Mouse (Mus musculus): ENCODE data around the gene Nt5m.
"Not testable (repeated sequence)": the region's sequence is repeated elsewhere in the genome, so short reads cannot be mapped to it uniquely, and the experiment has no call there.

The Nt5m gene

DNA sequence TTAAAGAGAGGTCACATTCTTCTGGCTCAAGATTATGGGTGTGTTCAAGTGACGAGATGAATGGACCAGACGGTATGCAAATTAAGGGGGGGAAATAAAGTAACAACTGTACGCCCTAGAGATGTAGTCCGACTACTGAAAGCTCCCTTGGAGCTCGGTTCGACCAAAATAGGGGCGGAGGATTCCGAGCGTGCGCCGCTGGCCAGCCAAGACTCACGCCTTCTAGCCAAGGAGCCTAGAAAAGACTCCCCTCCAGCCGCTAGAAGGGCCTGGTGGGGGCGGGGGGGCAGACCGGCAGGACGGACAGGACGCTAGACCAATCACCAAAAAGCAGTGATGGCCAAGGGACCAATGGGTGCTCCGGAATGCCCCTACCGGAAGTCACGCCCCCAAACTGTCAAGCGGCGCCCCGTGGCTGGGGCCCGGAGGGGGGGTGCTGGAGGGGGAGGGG lies at the start of gene Nt5m:
Gene Nt5m (plus strand): TSS at position 440 of the 451 bp plus-strand sequence.
- DNase-seq (ENCODE audit: low read depth, low spot score) = peak; percentile 88

DNA sequence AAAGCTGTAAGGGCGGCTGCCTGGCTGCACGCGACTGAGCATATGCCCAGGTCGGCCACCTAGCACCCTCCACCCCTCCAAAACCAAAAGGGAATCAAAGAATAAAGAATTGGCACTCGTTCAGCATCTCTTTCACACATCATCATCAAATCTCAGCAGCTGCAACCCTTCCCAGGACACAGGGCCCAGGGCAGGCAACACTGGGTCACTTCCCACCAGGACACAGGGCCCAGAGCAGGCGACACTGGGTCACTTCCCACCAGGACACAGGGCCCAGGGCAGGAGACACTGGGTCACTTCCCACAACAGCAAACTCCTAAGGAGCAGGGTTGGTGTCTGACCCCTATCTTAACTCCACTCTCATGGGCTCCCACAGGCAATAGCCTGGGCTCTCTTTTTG lies 45.9 kb upstream of the Nt5m start:
- no peak for DNase-seq (ENCODE audit: low read depth, low spot score)

DNA sequence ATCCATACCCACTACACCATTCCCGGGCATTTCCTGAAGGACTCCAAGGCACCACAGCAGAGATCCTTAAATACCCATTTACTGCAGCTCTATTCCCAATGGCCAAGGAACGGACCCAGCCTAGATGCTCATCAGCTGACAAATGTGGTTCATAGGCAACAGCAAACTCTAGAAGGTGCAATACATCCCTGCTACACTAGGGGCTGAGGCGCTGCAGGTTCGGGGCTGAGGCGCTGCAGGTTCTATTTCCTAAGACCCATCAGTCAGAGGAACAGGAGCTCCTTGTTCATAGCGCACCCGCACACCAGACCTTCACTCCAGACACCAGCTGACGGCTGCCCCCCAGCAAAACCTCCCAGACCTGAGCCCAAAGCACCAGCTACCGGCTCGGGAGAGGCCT lies 38.8 kb upstream of the Nt5m start:
- DNase-seq (ENCODE audit: low read depth, low spot score) = no peak

DNA sequence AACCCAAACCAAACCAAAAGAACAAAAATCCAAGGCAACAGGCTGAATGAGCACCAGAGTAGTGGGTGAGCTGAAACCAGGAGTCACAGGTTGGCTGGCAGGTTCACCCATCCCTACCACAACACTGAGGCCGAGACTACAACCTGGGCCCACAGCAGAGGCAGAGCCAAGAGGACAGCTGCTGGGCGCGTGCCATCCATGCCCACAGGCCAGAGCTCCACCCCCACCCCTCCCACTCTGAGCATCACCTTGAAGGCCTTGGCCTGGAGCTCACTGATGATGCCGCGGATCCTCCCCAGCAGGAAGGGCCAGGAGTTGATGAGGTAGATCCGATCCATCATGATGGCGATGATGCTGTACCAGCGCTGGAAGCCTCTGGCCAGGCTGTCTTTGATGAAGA lies 37.4 kb upstream of the Nt5m start:
- no peak for DNase-seq (ENCODE audit: low read depth, low spot score)

DNA sequence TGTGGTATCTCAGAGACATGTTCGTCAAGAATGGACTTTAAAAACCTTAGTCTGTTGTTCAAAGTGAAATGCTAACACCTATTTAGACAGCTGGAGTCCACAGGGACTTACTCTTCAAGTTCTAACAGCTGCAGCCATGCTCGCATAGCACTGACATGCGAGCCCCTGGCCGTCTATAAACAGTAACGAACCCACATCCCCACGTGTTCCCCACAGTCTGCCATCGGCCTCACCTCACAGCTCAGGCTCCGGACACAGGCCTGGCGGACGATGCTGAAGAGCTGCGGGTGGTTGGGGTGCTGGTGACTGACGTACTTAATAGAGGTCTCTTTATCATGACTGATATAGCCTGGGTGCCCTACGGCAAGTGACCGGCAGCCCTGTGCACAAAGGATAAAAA lies 35.7 kb upstream of the Nt5m start:
- no peak for DNase-seq (ENCODE audit: low read depth, low spot score)

DNA sequence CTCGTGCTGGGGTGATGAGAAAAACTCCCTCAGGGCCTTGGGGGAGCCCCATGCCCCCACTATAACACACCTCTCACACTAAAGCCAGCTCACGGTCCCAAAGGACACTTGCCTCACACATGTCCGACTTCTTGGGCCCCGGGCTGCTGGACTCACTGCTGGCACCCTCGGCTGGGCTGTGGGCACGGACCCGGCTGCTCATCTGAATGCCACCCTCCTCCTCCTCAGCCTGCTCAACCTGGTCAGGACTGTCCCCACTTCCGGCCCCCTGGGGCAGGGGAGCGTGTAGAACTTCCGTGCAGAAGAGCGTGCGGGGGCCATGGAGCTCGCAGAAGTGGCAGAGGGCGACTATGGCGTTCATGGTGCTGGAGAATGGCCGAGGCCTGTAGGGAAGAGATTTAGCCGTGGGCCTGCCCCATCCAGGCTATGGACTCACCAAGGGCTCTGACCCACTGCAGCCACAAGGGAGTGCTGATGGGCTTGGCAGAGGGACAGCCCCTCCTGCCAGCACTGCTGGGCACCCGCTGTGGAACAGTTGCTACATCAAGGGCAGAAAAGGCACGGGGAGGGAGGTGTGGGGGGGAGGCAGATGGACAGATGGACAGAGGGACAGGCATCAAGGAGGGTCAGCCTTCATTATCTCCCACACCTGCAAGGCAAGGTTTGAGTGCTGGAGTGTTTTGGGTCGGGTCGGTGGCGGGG lies 34.7 kb upstream of the Nt5m start:
- DNase-seq (ENCODE audit: low read depth, low spot score) = no peak

DNA sequence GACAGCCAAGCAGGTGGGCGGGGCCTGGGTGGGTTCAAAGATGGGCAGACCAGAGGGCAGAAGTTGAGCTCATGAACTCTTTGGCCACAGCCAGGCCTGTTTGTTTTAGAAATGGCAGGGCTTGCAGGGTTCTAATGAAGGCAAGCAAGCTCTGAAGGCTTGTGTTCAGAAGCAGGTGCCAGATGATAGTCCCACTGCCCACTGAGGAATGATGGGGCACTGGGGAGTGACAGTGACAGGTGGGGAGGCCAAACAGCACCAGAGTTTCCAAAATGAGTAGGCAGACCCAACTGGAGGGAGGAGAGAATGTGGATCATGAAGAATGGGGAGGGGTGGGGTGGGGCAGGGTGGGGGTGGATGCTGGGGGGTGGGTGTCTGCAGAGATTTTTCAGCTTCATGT lies 34.0 kb upstream of the Nt5m start:
- no peak for DNase-seq (ENCODE audit: low read depth, low spot score)

DNA sequence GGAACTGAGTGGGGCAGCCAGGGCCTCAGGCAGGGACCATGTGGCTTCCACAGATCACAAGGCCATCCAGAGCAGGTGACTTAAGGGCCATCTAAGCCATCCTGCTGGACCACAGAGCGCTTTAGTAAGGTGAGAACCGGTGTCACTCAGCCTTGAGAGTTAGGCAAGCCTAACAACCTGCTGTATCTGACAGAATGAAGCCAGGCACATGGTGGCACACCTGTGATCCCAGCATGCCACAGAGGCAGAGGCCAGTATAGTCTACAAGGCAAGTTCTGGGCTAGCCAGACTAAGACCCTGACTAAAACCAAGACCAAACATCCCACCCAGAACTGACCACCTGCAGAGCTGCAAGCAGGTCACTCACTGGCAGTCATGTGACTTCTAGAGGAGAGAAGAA lies 33.6 kb upstream of the Nt5m start:
- no peak for DNase-seq (ENCODE audit: low read depth, low spot score)

DNA sequence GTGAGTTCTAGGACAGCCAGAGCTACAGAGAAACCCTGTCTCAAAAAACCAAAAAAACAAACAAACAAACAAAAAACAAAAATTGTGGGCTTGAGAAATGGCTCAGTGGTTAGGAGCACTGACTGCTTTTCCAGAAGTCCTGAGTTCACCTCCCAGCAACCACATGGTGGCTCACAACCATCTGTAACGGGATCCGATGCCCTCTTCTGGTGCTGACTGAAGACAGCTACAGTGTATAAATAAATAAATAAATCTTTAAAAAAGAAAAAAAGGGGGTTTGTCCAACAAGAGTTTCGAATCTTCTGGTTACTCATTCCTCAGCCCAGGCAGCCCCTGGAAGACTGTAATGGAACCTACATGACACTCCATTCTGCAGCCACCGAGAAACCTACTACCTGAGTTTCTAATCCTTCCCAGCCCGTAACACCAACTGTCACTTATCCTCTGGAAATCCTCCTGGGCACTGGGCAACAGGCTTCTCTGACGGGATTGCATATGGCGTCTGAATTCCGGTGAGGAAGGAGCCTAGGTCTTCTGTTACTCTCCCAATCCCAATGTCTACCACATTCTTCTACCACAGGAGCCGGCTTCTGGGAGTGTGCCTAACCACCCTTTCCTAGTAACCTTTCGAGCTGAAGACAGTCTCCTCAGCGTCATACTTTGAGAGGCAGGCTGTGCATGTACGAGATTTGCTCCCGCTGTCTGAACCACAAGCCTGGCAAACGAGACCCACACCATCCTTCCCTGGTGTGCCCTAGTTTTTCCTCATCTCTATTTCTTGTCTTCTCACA lies 30.9 kb upstream of the Nt5m start:
- DNase-seq (ENCODE audit: low read depth, low spot score) = no peak

DNA sequence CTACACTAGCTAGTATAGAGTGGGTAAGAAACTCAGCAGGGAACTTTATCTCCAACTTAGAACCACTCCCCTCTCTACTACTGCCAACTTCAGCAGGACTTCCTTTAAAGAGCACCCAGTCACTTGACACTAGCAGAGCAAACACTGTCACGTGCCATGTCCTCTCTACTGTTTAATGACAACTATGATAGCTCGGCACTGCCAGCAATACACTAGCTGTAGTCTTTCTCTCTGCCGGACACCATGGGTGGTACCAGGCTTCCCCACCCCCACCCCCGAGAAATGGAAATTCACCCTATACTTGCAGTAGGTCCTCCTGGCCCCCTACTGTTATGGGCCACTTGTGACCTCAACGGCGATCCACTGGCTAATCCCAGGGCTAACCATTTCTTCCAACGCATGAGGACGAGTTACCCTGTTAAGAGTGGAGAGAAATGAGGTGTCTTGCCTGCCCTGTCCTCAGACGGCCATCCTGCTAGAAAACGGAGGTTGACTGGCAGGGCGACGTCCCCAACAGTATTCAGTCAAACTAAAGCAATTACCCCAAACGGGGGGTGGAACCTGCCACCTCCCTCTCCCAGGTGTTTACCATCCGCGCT lies 30.1 kb upstream of the Nt5m start:
- DNase-seq (ENCODE audit: low read depth, low spot score) = no peak

DNA sequence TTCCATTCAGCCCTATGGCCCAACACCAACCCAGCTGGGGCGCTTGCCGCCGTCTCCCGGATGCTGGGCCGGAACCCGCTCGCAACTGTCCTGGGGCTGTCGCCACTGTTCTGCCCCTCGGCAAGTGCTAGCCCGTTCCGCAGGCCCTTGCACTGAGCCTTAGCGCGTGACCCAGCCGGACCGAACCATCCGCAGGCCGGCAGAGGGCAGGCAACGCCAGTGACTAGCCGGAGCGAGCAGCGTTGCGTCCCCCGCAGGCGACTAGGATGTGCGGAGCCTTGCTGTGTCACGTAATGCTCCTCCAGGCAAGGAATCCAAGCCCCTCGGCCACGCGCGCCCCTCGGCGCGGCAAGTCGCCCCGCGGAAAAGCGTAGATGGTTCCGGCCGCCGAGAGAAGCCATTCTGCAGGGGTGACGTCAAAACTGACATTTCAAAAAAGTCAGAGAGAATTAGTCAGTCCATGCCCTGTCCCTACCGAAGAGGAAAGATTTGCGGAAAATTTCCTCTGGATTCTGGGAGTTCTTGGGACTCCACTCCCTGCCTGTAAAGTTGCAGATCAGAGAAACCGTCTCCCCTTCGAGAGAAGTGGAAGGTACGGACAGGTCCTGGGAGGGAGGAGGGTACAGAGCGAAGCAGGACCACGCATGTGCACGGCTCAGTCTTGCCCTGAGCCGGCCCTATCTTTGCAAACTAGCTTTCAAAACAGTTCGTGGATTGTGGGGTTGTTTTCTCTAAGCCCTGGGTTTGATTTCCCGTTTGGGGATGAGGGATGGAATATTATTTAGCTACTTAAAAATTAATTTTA lies 29.4 kb upstream of the Nt5m start, which contains the start of gene Flcn:
Gene Flcn (minus strand): TSS at position 347 of the 805 bp plus-strand sequence.
- DNase-seq (ENCODE audit: low read depth, low spot score) = peak; percentile 81

DNA sequence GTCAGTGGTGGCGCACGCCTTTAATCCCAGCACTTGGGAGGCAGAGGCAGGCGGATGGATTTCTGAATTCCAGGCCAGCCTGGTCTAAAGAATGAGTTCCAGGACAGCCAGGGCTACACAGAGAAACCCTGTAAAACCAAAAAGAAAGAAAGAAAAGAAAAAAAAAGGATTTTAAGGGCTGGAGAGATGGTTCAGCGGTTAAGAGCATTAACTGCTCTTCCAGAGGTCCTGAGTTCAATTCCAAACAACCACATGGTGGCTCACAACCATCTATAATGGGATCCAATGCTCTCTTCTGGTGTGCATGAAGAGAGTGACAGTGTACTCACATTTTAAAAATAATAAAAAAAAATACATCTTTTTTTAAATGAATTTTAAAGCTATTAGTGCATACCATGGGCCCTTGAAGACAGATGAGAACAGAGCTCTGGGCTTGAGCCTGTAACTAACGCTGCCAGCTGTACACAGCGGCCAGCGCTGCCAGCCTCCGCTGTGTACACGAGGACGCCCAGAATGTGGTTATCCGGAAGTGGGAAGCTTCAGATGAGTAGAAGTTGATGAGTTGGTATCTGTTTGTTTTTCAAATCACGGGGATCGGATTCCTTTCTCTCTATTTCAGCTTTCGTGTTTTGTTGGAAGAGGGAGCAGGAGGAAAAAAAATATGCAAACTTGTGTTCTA lies 28.6 kb upstream of the Nt5m start:
- no peak for DNase-seq (ENCODE audit: low read depth, low spot score)

DNA sequence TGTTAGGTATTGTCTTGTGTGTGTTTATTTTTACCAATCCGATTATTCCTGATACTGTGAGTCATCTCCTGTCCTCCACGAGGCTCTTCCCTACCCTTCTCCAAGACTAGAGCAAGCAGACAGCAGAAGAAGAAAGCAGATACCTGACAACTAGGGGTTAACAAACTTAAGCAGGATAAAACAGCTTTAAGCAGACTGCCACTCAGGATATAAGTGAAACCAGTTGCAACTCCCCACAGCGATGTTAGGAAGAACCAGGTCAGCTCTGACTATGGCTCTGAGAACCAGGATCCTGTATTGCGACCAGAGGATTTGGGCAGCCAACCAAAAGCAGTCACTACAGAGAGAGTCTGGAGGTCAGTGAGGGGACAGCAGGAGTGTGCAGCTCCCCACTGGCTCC lies 28.0 kb upstream of the Nt5m start:
- peak; percentile 75 for DNase-seq (ENCODE audit: low read depth, low spot score)

DNA sequence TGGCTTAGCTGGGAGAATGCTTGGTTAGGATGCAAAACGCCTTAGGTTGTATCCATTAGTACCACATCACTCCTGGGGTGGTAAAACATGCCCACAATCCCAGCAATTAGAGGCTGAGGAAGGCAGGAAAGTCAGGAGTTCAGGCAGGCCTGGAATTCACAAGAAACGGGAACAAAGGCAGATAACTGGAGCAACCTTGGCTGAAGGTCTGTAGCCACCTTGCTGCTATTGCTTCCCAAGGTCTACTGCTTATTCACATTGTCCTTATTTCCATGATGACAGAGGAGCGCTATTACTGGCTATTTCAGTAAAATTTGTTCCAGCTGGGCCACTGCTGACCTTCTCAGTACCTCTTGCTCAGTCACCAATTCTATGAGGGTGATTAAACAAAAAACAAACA lies 26.0 kb upstream of the Nt5m start:
- no peak for DNase-seq (ENCODE audit: low read depth, low spot score)

DNA sequence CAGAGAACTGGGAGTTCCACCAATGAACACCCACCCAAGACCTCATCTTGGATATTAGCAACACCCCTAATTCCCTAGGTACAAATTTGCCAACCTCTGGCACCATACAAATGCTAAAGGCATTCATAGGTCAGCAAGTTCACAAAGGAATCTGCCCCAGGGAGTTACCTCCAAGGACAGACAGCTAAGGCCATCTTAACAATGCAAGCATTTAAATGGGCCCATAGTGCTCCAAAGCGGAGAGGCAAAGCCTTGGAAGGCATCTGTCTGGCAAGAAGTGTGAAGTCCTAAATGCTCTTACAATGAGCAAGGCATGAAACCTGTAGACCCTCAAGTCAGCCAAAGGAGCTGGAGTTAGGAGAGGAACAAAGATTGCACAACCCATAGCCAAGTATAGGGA lies 24.9 kb upstream of the Nt5m start:
- no peak for DNase-seq (ENCODE audit: low read depth, low spot score)

DNA sequence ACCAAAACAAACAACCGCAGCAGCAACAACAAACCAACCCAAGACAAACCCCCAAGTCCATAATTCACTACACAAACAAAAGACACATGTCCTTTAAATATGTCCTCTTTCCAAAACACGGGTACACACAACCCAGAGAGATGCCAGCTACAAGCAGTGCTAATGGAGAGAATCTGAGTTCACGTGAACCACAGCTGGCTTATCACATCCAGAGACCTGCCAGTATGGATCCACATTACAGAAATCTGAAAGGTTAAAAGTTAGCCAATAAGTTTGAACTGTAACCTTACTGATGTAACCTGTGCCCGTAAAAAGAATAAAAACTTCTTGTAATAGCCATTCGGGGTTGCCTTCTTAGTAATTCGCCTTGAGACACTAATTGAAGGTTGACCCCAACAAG lies 24.3 kb upstream of the Nt5m start:
- DNase-seq (ENCODE audit: low read depth, low spot score) = no peak

DNA sequence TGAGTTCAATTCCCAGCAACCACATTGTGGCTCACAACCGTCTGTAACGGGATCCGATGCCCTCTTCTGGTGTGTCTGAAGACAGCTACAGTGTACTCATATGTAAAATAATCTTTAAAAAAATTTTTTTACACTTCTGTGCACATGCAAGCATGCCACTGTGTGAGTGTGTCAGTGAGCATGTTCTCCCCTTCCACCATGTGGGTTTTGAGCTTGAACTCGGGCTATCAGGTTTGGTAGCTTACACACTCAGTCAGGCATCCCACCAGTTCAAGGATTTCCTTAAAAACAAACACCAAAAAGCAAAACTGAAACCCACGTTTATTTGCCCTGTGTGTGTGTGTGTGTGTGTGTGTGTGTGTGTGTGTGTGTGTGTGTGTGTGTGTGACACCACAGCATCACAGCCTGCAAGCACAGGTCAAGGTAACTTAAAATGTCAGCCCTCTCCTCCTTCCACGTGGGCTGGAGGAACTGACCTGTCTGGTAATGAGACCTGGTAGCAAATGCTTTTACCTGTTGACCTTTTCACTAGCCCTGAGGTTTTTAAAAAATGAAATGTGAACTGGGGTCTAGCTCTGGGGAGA lies 23.7 kb upstream of the Nt5m start:
- DNase-seq (ENCODE audit: low read depth, low spot score) = no peak

DNA sequence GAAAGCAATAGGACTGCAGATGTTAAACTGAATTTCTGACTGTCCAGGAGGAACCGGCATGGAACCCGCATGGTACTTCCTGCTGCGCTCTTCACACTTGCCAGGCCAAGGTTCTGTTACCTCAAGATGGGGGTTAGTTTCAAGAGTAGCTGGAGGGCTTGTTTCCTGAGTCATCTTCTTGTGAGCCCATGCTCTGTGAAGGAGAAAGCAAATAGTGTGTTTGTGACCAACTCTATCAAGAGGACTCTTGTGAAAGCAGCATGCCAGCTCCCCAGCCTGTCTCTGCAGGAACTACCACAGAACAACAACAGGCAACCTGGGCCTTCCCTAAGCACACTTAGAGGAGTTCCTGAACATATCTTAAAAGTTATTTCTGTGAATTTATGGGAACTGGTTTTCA lies 21.3 kb upstream of the Nt5m start:
- no peak for DNase-seq (ENCODE audit: low read depth, low spot score)

DNA sequence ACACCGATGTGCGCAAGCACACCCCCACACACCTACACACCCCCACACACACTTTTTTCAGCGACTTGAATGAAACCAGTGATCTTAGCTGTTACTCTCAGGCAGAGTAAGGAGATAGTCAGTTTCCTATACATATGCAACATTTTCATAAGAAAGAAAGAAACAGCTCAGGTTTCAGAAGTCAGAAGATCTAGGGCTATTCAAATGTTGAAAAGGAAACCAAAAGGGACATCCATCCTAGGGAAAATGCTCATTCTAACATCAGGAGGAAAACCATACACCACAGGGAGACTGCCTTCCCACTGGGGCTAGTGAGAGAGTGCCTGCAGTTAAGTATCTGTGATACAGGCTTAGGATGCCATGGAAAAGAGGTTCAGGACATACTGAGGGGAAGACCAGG lies 17.6 kb upstream of the Nt5m start:
- no peak for DNase-seq (ENCODE audit: low read depth, low spot score)

DNA sequence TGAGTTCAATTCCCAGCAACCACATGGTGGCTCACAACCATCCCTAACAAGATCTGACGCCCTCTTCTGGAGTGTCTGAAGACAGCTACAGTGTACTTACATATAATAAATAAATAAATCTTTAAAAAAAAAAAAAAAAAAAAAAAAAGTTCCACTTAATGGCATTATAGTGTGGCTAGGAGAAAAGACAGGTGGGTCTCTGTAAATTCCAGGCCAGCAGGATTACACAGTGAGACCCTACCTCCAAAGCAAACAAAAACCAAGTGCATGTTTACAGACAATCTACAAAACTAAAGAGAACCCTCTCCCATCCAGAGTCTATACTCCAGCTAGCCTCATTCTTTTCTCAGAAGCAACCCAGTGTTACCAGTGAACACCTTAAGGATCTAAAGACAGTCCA lies 1.5 kb upstream of the Nt5m start:
- DNase-seq (ENCODE audit: low read depth, low spot score) = not testable (repeated sequence)

DNA sequence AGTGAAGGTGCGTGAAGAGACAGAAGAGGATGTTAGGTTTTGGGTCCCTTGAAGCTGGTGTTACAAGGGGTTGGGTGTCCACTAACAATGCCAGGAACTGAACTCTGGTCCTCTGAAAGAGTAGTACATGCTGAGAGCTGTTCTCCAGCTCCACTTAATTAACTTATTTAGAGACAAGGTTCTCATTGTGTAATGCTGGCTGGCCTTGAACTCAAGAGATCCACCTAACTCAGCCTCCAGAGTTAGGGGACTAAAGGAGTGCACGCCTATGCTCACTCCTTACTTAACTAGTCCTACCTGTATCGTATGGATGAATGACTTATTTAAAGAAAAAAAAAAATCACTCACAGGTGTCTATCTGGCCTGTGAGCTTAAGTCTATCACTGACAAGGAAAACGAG lies 821 bp upstream of the Nt5m start:
- no peak for DNase-seq (ENCODE audit: low read depth, low spot score)
